Mouse (Mus musculus) lung, postnatal 0 days (tissue): ENCODE results near the gene Phgdh. TPM values are rescaled to one million over a fixed set of nuclear protein-coding genes. Genes with fewer than 3 reads are reported as not detected.
A peak's percentile ranks its signal among the peaks of the same experiment; 100 is the strongest.

ENCODE experiments used
- ATAC-seq: fragments of 200-750 bp; cut with Nextera tagmentation; 2 replicates; pipeline ENCODE4 v1.8.0; 2017; ENCODE audit warnings: moderate library complexity
- DNase-seq: peaks from one replicate; pipeline ENCODE4 v3.0.0-alpha.2; 2016; ENCODE audit warnings: low spot score
- H3K27ac ChIP-seq: fragments of 300-500 bp; sonication (generic); 2 replicates; pipeline ENCODE4 v1.5.1; 2014; ENCODE audit warnings: antibody characterized with exemption, mild to moderate bottlenecking, low read length, mixed read lengths
- H3K27me3 ChIP-seq: fragments of 300-500 bp; sonication (generic); replicated peaks from 2 replicates; pipeline ENCODE4 v1.6.1; 2014; ENCODE audit warnings: low read length, mixed read lengths; ENCODE audit not compliant: insufficient read depth
- H3K36me3 ChIP-seq: fragments of 300-500 bp; sonication (generic); 2 replicates; pipeline ENCODE4 v1.6.1; 2014; ENCODE audit warnings: low read length, mixed read lengths; ENCODE audit not compliant: insufficient read depth
- H3K4me1 ChIP-seq: fragments of 300-500 bp; sonication (generic); 2 replicates; pipeline ENCODE4 v1.6.1; 2014; ENCODE audit warnings: antibody characterized with exemption, low read depth, low read length, mixed read lengths; ENCODE audit not compliant: insufficient read depth
- H3K4me2 ChIP-seq: fragments of 300-500 bp; sonication (generic); replicated peaks from 2 replicates; pipeline ENCODE4 v1.6.1; 2014; ENCODE audit warnings: low read depth, mild to moderate bottlenecking, low read length, moderate library complexity, mixed read lengths
- H3K4me3 ChIP-seq: fragments of 300-500 bp; sonication (generic); 2 replicates; pipeline ENCODE4 v1.5.1; 2014; ENCODE audit warnings: low read depth, low read length
- H3K9ac ChIP-seq: fragments of 300-500 bp; sonication (generic); replicated peaks from 2 replicates; pipeline ENCODE4 v1.6.1; 2014; ENCODE audit warnings: low read depth, mild to moderate bottlenecking
- H3K9me3 ChIP-seq: fragments of 300-500 bp; sonication (generic); 2 replicates; pipeline ENCODE4 v1.6.1; 2016; ENCODE audit warnings: low read length, mixed read lengths
- CTCF ChIP-seq: IDR thresholded peaks from 2 replicates; pipeline ENCODE4 v1.5.1; 2016; ENCODE audit warnings: antibody characterized with exemption, mild to moderate bottlenecking
- EP300 ChIP-seq: IDR thresholded peaks from 2 replicates; pipeline ENCODE4 v1.6.1; 2016; ENCODE audit warnings: antibody characterized with exemption, mild to moderate bottlenecking, control low read depth
- WGBS: fragments of 180-500 bp; shearing (Covaris S2); extraction: QIAGEN DNeasy Blood & Tissue Kit; methylation state at CpG from one replicate; pipeline ENCODE4 v1.1.7; 2014; 5-methylcytosine and 5-hydroxymethylcytosine counted together
- polyA plus RNA-seq: library from polyadenylated mRNA; unstranded; fragments of >200 nt; fragmentation: Nextera tagmentation; extraction: Ambion mirVana; gene quantifications from 2 replicates; pipeline ENCODE4 v1.2.1, GENCODE M21; 2015

Gene Phgdh
- polyA plus RNA-seq, 1 experiment from 2014 or later = 12.1 TPM

GRCm38 (mm10) chr3:98355344-98356025 is 15.7 kb upstream of the Phgdh start:
- peak; percentile 41 for DNase-seq
- Histone ChIP-seq H3K4me1 (no peaks in the 10 kb centered on the region), H3K27ac (0 out of 2 replicates have a peak overlapping the region, but pooled peaks have one; percentile 23), H3K4me2 (no peak overlapping the region), H3K36me3 (no peaks in the 10 kb centered on the region), H3K27me3 (no peaks in the 10 kb centered on the region), H3K9me3 (no peaks in the 10 kb centered on the region), H3K4me3 (no peak overlapping the region), H3K9ac (no peak overlapping the region)
- ATAC-seq = peak; percentile 84
- TF ChIP-seq EP300 (peak; percentile 77), CTCF (peak; percentile 28; the same call in 1 of the 2 replicates)
- 56% methylated on average over 10 of the region's 10 CpGs for WGBS

GRCm38 (mm10) chr3:98353892-98354291 is 14.1 kb upstream of the Phgdh start:
- no peak for ATAC-seq
- DNase-seq = peak; percentile 62
- H3K9me3 ChIP-seq = no peaks in the 10 kb centered on the region

GRCm38 (mm10) chr3:98348705-98349104 is 8.9 kb upstream of the Phgdh start:
- TF ChIP-seq CTCF = no peak
- TF ChIP-seq EP300 = no peak
- Histone ChIP-seq H3K4me2 (no peak overlapping the region), H3K4me1 (no peaks in the 10 kb centered on the region), H3K27ac (no peak overlapping the region), H3K9me3 (no peaks in the 10 kb centered on the region), H3K4me3 (no peak overlapping the region), H3K9ac (no peak overlapping the region), H3K36me3 (no peaks in the 10 kb centered on the region), H3K27me3 (no peaks in the 10 kb centered on the region)
- ATAC-seq = no peak
- no peak for DNase-seq
- 29% methylated on average over 7 of the region's 8 CpGs for whole genome bisulfite sequencing

More at GRCm38 (mm10) chr3:98353892-98354291, 14.1 kb upstream of the Phgdh start:
- Histone ChIP-seq H3K4me2 (no peak overlapping the region), H3K27ac (no peak overlapping the region), H3K27me3 (no peaks in the 10 kb centered on the region), H3K4me3 (no peak overlapping the region), H3K4me1 (no peaks in the 10 kb centered on the region), H3K36me3 (no peaks in the 10 kb centered on the region), H3K9ac (no peak overlapping the region)
- no peak for TF ChIP-seq EP300
- peak; percentile 68 for TF ChIP-seq CTCF
- 21% methylated on average over 7 of the region's 7 CpGs for WGBS

GRCm38 (mm10) chr3:98348106-98348505 is 8.3 kb upstream of the Phgdh start:
- ATAC-seq (no peak), DNase-seq (no peak)
- no peak overlapping the region for H3K4me2 ChIP-seq
- no peak overlapping the region for H3K27ac ChIP-seq
- H3K27me3 ChIP-seq = no peaks in the 10 kb centered on the region
- whole genome bisulfite sequencing = 55% methylated on average over 6 of the region's 6 CpGs
- H3K9me3 ChIP-seq = no peaks in the 10 kb centered on the region
- no peak overlapping the region for H3K9ac ChIP-seq
- H3K4me3 ChIP-seq = no peak overlapping the region
- H3K36me3 ChIP-seq = no peaks in the 10 kb centered on the region
- no peaks in the 10 kb centered on the region for H3K4me1 ChIP-seq
- no peak for TF ChIP-seq EP300
- no peak for TF ChIP-seq CTCF

- Histone ChIP-seq H3K27ac (no peak overlapping the region), H3K4me1 (peaks cover 8% of the 10 kb centered on the region; the same call in 1 of the 2 replicates), H3K4me2 (no peak overlapping the region), H3K36me3 (no peaks in the 10 kb centered on the region), H3K27me3 (no peaks in the 10 kb centered on the region), H3K9ac (no peak overlapping the region), H3K4me3 (no peak overlapping the region), H3K9me3 (no peaks in the 10 kb centered on the region)
- TF ChIP-seq EP300 (no peak), CTCF (no peak)
- no peak for ATAC-seq
- 80% methylated on average over 3 of the region's 3 CpGs for WGBS
- no peak for DNase-seq
Observed at GRCm38 (mm10) chr3:98343235-98343634, 3.4 kb upstream of the Phgdh start.

- ATAC-seq = no peak
- 82% methylated on average over 17 of the region's 17 CpGs for WGBS
Observed at GRCm38 (mm10) chr3:98340818-98341594, 1.2 kb upstream of the Phgdh start.

More at GRCm38 (mm10) chr3:98340818-98341594, 1.2 kb upstream of the Phgdh start:
- TF ChIP-seq EP300 = no peak
- no peak for TF ChIP-seq CTCF
- Histone ChIP-seq H3K4me3 (no peak overlapping the region), H3K36me3 (no peaks in the 10 kb centered on the region), H3K27ac (no peak overlapping the region), H3K4me2 (no peak overlapping the region), H3K4me1 (peaks cover 8% of the 10 kb centered on the region; the same call in 1 of the 2 replicates), H3K9me3 (no peaks in the 10 kb centered on the region), H3K27me3 (no peaks in the 10 kb centered on the region), H3K9ac (no peak overlapping the region)
- no peak for DNase-seq
